Mouse (Mus musculus) cerebellum, adult 9-10 months (tissue): Measurements from ENCODE around the gene Gabrq.

ENCODE experiments used
- DNase-seq: peaks from one replicate; pipeline ENCODE4 v3.0.0; 2022

The Gabrq gene

DNA sequence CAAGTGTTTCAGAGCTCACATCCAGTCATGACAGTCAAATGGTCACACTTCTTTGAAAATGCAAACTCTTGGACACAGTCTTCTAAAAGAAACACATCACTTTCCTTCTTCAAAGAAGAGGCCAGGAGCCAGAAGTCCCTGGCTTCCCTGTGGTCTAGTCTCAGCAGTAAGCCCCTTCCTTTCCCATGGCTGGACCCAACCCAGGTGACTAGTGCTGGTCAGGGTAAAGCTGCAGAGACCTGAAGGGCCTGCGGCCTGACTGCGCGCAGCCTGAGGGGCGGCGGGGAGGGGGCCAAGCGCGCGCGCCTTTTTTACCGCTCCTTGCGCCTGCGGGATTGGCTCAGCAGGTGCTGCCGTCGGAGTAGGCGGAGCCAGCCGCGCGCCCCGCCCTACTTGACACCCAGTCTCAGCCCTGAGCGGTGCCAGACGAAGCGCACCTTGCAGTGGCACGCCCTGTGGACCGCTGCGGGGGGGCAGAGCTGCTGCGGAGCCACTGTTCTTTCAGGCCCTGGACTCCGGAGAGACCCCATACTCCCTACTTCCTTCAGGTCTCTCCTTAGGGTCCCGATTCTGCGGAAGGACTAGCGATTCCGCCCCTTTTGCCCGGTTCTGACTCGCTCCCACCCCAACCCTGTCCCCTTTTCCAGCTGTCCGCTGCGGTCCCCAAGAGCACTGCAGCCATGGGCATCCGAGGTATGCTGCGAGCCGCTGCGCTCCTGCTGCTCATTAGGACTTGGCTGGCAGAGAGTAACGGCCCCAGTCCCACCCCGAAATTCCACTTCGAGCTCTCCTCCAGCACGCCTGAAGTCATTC lies at the start of gene Gabrq:
Gene Gabrq, plus strand, starts transcription at position 403 of the 813 bp plus-strand sequence.
- no peak for DNase-seq

GRCm38 (mm10) chrX:72788773-72789557 lies 36.0 kb upstream of the Gabrq start:
- DNase-seq, result no peak

DNA sequence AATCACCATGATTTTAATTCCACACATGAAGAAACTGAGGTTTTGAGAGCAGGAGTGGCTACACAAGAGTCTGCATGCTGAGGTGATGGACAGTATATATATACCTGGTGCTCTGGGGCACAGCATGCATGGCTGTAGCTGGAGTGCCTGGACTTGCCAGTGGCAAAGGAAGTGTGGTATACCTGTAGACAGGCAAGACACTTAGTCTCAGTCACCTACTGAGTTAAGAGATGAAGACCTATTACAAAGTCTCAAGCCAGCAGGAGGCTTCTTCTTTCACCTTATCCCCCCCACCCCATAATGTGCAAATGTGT lies 35.5 kb upstream of the Gabrq start:
- no peak for DNase-seq

DNA sequence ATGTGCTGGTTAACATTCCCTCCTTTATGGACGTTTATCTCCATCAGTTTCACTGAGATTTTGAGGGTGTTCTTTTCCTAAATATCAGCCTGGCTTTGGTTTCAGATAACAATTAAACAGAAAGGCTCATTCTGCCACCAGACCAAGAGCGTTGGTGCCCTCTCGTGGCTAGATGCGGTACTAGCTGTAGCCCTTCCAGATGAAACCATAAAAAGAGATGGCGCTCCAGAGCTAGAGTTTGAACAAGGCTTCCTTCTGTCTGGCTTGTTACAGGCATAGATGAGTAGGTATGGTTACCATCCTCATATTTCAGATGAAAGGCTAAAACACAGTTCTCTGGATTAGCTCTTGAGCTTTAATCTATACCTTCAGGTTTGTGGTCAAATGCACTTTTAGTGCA lies 5.4 kb upstream of the Gabrq start:
- DNase-seq, result peak; percentile 59

DNA sequence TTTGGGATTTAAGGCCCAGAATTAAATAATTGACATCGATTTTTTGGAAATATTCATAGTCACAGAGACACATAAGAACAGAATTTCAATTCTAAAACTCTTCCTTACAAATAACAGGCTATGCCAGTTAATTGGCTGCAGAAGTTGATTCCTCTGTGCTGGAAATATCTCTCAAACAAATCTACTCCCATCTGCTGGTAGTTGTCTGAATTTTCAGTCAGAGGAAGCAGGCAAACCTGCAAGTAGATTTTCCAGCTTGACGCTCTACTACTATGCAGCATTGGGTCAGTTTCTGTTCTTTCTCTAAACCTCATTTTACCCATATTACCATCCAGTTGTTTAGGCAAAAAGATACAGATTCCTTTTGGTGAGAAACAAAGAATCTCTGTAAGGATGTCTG lies 1.7 kb upstream of the Gabrq start:
- DNase-seq, result no peak

DNA sequence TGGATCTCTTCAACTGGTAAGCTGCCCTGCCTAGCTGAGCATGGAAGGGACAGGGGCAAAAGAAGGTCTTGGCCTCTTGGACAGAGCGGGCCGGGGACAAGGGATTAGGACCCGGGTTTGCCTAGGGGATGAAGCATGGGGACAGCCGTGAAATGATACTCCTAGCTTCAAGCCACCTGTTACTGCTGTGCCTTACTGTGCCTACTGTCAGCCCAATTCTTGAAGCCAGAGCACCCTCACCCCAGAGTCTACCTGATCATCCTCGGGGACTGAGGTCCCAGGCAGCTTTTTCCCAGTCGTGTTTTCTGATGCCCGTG lies 569 bp downstream of the Gabrq start:
- DNase-seq, result no peak
